Mouse (Mus musculus) spleen, postnatal 14 days (tissue): ENCODE measurements around the gene Dapk3.
"Not testable (repeated sequence)": the region's sequence is repeated elsewhere in the genome, so short reads cannot be mapped to it uniquely, and the experiment has no call there.

ENCODE experiments used
- DNase-seq, 2 experiments: peaks; one replicate each; pipeline ENCODE4 v3.0.0; 2021 to 2022; ENCODE audit warnings: low spot score in 2 of 2

Dapk3 gene

GRCm38 (mm10) chr10:81145778-81146177 is 37.0 kb upstream of the Dapk3 start:
- no peak for DNase-seq

DNA sequence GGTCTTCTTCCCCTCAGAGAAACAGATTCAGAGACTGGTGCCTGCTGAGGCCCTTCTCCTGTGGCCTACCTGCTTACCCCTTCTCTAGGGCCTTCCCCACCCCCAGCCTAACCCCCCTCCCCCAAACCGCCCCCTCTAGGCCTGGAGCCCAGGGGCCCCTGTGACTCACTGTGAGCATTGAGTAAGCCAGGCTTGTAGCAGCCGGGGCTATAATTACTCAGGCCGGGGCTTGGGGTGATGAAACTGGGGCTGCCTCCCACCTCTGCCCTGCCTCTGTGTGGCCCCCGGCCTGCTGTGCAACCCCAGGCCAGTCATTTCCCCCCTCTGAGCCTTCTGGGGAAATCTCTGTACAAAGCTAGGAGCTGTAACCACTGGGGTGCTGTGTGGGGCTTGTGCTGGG is 36.5 kb upstream of the Dapk3 start:
- DNase-seq: no peak

DNA sequence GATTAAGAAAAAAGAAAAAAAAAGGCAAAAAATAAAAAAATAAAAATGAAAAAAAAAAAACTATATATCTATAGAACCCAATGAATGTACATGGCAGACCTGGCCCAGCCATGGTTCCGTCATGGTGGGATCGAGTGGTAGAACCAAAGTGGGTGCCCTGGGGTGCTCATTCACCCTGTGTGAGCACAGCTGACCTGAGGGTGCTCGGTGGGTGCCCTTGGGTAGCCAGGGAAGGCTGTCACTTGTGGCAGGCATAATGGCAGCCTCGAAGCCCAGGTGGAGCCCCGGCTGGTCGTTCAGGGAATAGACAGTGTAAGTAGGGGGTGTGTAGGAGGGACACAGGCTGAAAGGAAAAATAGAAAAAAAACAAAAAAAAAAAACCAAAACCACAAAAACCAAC is 31.5 kb upstream of the Dapk3 start:
- DNase-seq: no peak

DNA sequence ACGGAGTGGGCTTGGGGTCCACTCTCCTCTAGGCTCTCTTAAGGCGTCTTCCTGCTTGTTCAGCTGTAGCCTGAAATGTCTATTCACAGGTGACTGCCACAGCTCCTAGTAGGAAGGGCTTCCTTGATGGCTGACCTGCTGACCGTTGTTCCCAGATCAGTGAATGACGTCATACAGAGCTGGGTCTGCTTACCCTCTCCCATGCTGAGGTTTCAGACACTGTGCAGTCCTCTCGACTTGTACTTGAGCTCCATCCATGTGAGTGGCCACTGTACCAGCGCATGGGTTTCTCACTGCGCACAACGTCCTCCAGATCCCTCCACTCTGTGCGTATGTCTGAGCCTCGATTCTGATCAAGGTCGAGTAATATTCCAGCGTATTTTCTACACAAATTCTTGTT is 30.2 kb upstream of the Dapk3 start:
- no peak for DNase-seq

- DNase-seq: no peak
These were observed 28.5 kb upstream of the Dapk3 start for GRCm38 (mm10) chr10:81154313-81154712.

DNA sequence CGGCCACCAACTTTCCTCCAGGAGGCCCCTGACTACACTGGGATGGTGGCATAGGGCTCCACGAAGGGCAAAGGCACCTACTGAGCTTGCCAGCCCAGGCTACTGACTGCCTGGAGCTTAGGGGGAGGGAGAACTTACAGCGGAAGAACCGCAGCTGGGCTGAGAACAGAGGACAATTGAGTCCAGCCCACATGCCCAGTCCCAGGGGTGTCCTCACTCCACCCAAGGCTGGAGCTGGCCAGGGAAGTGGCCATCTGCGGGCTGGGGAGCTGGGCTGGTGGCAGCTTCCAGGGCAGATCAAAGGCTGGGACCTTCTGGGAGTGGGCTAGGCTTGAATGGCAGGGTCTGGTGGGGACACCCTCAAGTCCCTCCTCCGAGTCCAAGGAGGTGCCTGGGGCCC is 28.1 kb upstream of the Dapk3 start:
- DNase-seq: no peak

GRCm38 (mm10) chr10:81161602-81162317 is 21.0 kb upstream of the Dapk3 start:
- DNase-seq: peak; percentile 58 to 75

- peak in 1 of 2 experiments; percentile 47 for DNase-seq
These were observed 20.5 kb upstream of the Dapk3 start for GRCm38 (mm10) chr10:81162318-81162652.

GRCm38 (mm10) chr10:81165118-81165517 is 17.7 kb upstream of the Dapk3 start:
- DNase-seq: no peak

DNA sequence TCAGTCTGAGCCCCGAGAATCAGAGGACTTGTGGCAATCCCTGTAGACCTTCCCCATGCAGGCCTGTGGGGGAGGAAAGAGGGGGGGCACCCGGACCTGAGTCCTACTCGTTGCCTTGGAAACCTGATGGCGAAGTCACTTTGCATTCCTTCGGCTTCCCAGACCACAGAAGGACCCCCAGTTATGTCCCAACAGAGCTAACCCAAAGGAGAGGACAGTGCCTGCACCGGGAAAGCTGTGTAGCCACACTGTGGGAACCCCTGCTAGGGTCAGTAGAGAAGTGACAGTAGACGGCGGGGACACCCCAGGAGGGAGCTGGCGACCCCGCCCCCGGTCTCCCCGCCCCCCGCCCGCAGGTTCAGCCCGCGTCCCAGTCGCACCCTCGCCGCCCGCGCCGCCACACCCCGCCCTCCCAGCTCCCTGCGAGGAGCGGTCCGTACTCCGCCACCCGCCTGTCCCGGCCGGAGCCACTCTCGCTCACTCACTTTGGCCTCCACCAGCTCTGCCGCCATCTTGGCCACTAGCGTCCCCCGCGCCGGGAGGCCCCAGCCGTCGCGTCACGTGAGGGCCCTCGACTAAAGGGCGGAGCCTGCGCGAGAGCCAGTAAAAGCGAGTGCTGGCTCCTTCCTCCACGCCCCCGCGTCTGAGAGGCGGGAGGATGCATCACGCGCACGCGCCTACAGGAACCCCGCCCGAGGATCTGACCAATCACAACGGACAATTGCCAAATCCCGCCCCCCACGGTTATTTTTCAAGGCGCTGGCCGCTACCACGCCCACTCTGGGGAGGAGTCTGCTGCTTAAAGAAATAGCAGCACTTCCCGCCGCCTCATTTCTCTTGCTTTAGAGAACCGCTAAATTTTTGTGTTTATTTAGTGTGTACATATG is 15.4 kb upstream of the Dapk3 start, which contains the start of gene Pias4:
TSS of gene Pias4 (minus strand) at position 724 of the 887 bp plus-strand sequence.
- peak; percentile 100 for DNase-seq

DNA sequence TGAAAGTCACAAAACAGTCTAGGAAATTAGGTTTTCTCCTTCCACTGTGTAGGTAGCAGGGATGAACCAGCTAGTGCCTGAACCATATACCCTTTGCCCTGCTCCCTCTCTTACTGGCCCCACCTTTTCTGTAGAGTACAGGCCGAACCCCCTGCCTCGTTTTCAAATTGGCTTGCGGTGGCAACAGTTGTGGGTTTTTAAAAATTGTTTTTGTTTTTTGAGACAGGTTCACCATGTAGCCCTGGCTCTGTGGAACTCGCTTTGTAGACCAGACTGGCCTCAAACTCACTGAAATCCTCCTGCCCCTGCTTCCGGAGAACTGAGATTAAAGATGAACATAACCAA is 14.7 kb upstream of the Dapk3 start:
- peak in 1 of 2 experiments; percentile 40 for DNase-seq

DNA sequence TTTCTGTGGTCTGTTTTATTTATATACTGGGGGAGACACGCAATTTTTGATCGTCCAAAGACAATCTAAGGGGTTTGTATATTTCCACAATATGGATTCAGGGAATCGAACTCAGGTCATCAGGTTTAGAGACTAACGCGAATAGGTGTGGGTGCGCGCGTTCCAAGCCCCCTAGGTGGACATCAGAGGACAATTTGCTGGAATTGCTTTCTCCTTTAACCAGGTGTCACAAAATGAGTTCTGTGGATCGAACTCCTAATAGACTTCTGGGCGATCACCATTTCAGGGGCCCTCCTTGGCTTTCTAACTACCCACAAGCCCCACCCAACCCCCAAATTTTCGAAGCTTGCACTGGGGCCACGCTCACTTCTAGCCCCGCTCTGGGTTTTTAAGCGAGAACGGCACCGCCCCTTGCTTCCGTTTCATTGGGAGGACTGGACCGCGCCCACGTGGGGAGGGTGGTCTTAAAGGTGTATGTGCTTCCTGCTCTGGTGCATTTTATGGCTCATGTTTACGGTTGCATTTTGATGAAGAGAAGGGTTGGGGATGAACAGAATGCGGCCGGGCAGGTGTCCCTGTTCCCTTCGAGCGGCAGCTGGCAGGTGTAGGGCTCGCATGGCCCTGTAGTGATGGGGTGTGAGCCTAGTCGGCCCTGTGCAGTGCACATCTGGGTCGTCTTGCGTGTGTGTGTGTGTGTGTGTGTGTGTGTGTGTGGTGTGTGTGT is 14.1 kb upstream of the Dapk3 start:
- DNase-seq: peak; percentile 76 to 83

GRCm38 (mm10) chr10:81169411-81169900 is 13.3 kb upstream of the Dapk3 start:
- not testable (repeated sequence) for DNase-seq

DNA sequence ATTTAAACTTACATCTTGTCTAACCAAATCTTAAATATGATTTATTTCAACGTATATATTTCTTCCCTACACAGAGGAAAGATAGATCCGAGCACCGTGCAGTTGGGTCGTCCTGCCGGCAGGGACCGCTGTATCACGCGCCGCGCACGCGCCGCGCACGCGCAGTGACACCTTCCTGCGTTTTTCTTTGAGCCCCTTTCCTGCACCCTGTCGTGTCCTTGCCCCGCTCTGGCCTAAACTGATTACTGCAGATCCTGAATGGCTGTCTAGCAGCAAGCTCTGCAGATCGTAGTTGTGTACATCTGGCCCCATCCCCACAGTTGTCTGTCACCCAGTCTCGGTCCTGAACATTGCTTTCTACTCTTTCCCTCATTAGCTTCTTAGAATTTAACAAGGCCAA is 9.7 kb upstream of the Dapk3 start:
- peak; percentile 73 to 80 for DNase-seq

DNA sequence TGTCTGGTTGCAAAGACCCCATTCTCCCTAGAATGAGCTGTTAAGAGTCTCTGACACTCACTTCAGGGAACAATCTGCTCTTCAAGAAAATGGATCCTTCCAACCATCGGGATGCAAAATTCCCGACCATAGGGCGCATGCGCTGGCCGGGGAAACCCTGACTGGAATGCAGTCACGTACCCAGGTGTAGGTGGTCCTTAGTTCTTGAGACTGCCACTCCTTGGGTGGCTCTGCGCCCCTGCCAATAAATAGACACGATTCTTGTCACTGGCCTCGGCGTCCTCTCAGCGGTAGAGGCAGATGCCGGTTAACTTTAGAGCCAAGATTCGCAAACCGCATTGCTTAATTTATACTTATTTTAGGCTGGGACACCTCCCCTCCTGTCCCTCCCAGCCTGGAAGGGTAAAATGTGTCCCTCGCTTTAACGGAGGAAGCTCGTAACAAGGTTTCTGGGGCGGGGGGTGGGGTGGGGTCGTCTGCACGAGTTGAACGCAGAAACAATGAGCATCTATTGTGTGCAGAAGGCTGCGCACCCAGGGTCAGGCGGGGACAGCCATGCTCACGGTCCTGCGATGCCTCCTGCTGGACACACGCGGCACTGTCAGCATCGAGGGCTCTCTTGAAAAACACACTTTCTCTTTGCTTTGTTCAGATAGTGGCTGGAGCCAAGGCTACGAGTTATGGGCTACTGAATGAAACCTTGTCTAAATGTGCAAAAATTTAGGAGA is 8.0 kb upstream of the Dapk3 start:
- DNase-seq: peak; percentile 86 to 90

GRCm38 (mm10) chr10:81175345-81175701 is 7.5 kb upstream of the Dapk3 start:
- not testable (repeated sequence) for DNase-seq

DNA sequence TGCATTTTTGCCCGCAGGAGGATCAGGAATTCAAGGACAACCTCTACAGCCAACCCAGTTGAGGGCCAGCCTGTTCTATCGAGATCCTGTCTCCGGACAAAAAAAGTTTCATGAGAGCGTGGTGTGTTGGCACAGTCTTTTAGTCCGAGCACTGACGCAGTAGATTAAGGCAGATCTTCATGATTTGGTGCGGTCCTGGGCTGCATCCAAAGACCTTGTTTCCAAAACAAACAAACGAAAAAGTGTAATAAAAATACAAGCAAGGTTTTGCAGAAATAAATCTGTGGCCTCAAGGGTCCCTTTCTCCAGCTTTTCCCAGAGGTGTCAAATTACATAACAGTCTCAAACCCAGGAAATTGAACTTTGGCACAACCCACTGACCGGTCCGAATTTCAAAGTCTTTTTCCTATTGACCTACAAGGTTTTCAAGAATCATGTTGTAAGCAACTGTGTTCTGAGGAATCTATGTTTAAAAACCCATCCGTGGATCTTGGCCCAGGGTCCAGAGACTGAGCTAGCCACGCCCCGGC is 6.8 kb upstream of the Dapk3 start:
- no peak for DNase-seq

DNA sequence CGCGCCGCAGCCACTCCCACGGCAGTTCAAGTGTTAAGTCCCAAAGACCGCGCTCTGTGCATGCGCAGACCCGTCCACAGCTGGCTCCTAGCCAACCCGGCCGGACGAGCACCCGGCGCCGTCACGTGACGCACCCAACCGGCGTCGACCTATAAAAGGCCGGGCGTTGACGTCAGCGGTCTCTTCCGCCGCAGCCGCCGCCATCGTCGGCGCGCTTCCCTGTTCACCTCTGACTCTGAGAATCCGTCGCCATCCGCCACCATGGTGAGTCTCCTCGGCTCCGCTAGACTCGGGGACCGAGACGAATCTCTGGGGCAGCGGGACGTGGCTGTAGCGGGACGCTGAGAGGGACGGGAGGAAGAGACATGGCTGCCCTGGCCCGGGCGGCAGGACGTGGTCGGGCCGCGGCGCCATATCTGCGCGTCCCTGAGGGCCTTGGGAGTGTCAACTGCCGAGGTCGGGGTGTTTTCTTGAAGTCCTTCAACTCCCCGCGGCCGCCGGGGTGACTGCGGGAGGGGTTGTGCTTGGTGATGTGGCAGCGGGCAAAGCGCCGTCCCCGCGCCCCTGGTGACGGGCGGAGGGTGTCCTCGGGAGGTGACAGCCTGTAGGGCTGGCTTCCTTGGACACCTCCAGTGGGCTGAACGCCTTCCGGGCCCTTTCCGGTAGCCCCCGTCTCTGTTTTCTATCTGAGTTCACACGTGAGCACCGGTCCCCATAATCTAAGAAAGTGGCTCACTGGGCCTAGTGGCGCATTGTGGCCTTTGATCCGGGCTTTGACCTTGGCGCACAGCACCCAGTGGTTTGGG is 6.1 kb upstream of the Dapk3 start, which contains the start of gene Eef2:
TSS of gene Eef2 (plus strand) at position 166 of the 806 bp plus-strand sequence.
- DNase-seq: peak; percentile 99

- DNase-seq: no peak
These were observed 5.3 kb upstream of the Dapk3 start for GRCm38 (mm10) chr10:81177491-81177925.

DNA sequence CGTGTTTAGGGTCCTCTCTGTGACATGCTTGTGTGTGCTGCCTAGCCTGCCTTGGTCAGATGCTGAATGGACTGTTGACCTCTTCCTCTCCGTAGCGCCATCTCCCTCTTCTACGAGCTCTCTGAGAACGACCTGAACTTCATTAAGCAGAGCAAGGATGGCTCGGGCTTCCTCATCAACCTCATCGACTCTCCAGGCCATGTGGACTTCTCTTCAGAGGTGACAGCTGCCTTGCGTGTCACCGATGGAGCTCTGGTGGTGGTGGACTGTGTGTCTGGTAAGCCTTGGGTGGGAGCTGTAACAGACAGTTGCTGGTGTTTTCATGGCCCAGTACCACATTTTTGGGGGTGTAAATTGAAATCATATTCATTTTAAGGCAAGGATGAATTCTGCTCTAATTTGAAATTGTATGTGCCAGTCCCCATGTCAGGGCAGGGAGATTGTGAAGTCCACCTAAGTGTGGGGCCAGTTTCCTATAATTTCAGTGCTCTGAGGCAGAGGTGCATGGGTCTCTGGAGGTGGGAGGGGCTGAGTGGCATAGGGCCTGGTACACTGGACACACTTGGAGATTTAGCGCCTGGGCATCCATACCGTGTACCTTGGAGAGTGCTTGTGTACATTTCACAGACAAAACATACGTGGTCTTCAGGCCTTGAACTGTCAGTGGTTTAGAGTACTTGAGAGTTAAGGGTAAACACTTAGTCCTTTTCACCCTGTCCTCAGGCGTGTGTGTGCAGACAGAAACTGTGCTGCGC is 4.7 kb upstream of the Dapk3 start:
- DNase-seq: peak; percentile 48 to 66
